Mouse (Mus musculus) erythroblast, adult 5-6 weeks (primary cell): ENCODE data around the gene Npr2. TPM values are rescaled to one million over a fixed set of nuclear protein-coding genes. Genes with fewer than 3 reads are reported as not detected.
"Not testable (repeated sequence)": the region's sequence is repeated elsewhere in the genome, so short reads cannot be mapped to it uniquely, and the experiment has no call there.

Experiments used
- ATAC-seq: replicated peaks from 2 replicates; pipeline ENCODE4 v1.8.0; 2016; ENCODE audit warnings: moderate number of reproducible peaks, mild to moderate bottlenecking, moderate TSS enrichment, inconsistent platforms; ENCODE audit not compliant: poor library complexity, low FRiP score, severe bottlenecking
- total RNA-seq, 2 experiments: library from RNA; stranded (forward) in 1 of 2; stranded (reverse) in 1 of 2; fragments of 150-400 nt in 1 of 2; fragments of 200-764, 138-1000 nt in 1 of 2; gene quantifications; 2 replicates each; pipeline versions ENCODE4 v1.2.3 to v1.2.4; 2015 to 2017; ENCODE audit warnings: low replicate concordance in 2 of 2

Npr2 gene
- not detected in 2 replicates for total RNA-seq (2015; ENCODE audit: low replicate concordance)
- 1.9 TPM in 1 of 2 replicates, not detected in the other for total RNA-seq (2017; ENCODE audit: low replicate concordance)

DNA sequence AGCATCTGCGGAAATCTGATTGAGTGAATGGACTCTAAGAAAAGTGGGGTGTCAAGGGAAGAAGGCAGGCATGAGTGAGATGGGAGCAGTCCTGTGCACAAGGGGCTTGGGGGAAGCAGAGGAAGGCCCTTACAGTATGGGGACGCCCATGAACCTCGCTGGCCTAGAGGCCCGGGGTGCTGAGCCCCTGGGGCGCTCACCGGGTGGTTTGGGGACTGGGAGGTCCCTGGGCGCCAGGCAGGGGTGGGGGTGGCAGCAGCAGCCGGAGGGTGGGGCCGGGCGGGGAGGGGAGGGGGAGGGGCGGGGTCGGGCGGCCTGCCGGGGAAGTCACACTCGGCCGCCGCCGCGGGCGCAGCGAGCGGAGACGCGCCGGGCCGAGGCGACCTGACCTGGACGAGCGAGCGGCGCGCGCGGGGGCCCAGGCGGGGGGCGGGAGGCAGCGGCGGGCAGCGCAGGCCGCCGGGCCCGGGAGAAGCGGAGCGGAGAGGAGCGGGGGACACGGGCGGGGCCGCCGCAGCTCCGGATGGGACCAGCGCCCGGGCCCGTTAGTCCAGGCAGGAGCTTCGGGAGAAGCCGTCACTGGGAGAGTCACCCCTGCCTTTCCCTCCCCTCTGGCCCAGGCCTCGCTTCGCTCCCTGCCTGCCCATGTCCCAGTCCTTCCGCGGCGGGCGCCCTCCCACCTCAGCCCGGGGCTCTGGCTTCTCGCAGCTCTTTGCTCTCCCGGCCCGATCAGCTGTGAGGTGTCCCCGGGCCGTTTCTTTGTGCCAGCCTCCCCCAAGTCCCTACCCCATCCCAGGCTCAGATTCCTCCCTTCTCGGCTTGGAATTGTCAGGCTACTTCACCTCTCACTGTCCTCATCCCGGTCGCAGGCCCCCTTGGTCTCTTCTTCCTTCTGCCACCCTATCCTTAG, at the start of gene Npr2:
Gene Npr2, plus strand, starts transcription at position 890 of the 910 bp plus-strand sequence.
- ATAC-seq, result no peak

GRCm38 (mm10) chr4:43582241-43582640, 49.5 kb upstream of the Npr2 start:
- ATAC-seq, result no peak

DNA sequence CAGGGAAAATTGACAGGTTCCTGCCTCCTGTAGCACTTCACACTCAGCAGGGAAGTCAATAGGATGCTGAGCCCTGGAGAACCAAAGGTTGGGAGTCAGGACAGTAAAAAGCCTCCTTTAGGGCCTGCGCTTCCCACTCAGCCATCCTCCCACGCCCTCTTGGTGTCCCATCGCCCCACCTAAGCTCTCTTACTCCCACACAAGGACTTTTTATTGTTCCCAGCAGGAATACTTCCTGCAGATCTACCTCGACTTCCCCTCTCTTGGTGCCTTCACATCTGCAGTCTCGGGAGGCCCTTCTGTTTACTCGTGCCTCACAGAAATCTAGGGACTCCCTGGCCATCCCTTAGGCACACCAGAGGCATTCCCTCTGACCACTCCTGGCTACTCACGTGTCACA, 48.3 kb upstream of the Npr2 start:
- ATAC-seq, result no peak

DNA sequence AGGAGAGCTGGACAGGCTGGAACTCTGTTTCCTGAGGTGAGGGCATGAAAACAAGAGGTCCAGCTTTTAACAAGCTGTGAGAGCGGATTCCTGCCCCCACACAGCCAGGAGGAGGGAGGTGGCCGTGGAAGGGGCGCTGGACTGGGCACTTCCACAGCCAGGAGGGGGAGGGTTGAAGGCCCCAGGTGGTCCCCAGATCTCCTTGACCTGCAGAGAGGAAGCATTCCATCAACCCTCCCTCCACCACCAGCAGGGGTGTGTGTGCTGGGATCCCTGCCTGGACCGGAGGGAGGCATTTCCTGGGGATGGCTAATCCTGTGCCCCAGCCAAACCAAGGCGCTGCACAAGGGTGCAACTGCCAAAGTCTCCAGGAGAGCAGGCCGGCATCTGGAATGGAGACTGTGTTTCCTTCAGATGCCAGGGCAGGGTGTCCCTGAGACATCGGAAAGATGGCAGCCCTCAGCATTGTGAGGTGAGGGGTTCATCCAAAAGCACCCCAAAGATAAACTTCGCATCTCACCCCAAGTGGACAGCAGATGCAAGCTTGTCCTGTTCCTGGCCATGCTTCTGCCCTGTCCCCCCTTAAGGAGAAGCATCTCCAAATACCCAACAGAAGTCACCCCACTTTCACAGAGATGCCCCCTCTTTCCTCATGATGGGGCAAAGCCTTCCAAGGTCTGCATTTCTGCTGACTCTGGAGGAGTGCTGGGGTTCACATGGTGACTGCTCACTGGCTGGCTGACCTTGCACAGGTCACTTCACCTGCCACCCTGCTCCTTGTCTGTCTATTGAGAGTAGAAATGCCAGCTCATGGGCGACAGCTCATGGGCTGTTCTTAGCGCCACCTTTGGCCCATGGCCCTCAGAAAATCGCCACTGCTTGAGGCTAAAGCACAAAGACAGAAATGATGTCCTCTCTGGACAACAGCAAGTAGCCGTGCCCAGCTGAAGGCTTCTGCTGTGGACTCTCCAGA, 47.0 kb upstream of the Npr2 start, which contains the start of gene Msmp:
Gene Msmp, minus strand, starts transcription at position 51 of the 973 bp plus-strand sequence.
- no peak for ATAC-seq

GRCm38 (mm10) chr4:43585682-43586081, 46.1 kb upstream of the Npr2 start:
- no peak for ATAC-seq

DNA sequence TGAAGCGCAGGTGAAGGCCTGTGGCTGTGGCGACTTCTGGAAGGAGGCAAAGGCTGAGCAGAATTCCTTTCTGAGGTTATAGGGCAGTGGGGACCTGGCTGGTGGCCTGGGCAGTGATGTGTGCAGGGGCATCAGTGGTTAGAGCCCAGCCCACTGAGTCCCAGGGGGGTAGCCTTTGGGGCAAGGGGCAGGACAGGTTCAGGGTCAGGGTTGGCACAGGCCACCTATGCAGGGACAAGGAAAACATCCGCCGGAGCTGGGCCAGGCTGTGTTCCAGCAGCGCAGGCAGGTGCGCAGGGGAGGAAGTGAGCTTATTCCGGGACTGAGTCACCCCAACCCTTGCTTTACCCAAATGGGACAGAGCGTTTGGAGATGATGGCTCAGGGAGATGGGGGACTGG, 45.3 kb upstream of the Npr2 start:
- no peak for ATAC-seq

DNA sequence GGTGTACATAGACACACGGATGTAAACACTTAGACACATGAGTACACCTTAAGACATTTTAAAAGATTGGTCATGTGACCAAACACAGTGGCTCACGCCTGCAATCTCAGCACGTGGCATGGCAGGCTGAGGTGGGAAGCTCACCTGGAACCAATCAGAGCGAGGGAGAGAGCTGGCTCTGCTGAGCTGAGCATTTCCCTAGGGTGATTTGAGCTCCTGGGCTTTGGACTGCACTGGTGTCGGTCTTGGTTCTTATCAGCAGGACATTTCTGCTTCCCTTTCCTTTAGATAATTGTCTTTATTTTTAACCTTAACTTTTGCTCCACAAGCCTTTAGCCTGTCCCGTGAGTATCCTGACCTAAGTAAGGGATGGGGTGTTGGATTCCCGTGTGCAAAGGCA, 44.1 kb upstream of the Npr2 start:
- ATAC-seq, result 0 out of 2 replicates have a peak, but pooled peaks have one; percentile 22

DNA sequence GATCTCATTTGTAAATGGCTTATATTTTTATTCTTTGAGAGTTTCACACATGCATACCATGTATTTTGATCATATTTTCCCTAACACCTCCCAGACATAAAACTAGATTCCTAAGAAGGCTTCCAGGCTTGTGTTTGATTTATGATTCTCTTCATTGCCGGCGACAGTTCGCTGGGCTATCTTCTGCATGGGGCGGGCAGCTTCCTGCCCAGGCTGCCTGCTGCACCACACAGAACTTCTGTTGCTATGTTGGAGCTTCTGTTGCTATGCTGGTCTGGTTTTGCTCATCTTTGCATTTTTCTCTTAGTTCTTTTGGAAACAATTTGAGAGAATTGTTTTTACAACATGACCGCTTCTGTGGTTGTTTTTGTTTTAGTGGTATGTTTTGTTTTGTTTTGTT, 40.2 kb upstream of the Npr2 start:
- ATAC-seq, result no peak

GRCm38 (mm10) chr4:43591961-43592360, 39.8 kb upstream of the Npr2 start:
- no peak for ATAC-seq

- no peak for ATAC-seq
Observed at GRCm38 (mm10) chr4:43593453-43593852, 38.3 kb upstream of the Npr2 start.

GRCm38 (mm10) chr4:43596597-43596996, 35.1 kb upstream of the Npr2 start:
- ATAC-seq, result not testable (repeated sequence)

GRCm38 (mm10) chr4:43598200-43598599, 33.5 kb upstream of the Npr2 start:
- ATAC-seq, result peak; percentile 84

- peak; percentile 51 for ATAC-seq
Observed at GRCm38 (mm10) chr4:43598650-43599380, 32.9 kb upstream of the Npr2 start.

- ATAC-seq, result no peak
Observed at GRCm38 (mm10) chr4:43600195-43600934, 31.4 kb upstream of the Npr2 start.

DNA sequence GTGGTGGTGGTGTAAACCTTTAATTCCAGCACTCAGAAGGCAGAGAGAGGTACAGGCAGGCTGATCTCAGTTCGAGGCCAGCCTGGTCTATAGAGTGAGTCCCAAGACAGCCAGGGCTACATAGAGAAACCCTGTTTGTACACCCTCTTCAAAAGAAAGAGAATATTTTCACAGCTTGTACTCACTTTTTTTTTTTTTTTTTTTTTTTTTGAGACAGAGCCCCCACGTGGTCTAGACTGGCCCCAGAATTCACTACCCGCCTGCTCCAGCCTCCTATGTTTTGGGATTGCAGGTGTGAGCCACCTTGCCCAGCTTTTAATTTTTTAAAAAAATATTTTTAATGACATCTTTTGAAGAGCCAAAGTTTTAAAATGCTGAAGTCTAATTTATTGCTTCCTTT, 27.6 kb upstream of the Npr2 start:
- ATAC-seq, result no peak

DNA sequence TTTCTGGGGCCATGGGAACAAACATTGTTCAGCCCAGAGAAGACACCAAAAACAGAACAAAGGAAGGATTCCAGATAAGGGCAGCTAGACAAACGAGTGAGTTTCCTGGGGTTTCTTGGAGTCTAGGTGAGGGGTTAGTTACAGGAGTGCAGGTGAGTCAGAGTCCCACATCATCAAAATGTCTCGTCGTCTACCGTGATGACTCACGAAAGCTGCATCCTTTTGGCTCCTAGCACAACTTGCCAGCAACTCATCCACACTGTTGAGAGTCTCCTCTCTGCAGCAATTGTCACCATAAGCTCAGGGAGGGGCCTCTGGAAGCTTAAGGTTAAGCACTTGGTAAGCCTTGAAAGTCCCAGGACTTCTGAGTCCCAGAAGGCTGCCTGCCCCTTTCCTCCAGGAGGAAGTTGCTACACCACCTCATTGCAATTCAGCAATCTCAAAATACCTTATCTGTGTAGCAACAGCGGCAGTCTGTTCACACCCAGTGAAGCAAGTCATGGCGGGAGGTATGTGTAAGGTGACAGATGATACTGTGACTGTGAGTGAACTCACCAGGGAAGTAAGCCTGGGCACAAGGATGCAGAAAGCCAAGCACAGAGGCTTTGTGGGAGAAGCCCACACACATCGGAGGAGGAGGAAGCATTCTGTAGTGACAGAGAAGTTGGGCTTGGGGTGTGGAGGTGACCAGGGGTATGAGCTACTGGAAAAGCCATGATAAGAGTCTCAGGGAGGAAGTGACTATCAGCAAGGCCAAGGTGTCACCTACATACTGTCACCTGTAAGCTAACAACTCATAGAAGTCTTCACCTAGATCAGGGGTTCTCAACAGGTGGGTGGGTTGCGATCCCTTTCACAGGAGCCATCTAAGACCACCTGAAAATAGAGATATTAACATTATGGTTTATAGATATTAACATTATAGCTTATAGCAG, 26.7 kb upstream of the Npr2 start:
- ATAC-seq, result peak; percentile 96

DNA sequence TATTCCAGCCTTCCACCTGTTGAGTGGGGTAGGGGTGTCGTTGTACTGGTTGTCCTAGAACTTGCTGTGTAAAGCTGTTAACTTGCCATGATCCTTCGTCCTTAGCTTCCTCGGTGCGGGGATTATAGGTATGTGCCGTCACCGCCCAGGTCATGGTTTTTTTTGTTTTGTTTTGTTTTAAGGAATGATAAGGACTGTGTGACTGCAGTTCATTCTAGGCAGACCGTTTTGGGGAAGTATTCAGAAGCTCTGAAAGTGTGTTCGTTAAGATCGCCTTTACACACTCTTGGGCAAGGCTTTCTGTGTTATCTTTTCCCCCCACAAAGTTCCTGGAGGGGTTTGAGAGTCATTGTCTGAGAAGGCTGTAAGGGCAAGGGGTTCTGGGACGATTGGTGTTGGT, 19.2 kb upstream of the Npr2 start:
- peak; percentile 57; the same call in 1 of the 2 replicates for ATAC-seq
